Mouse (Mus musculus): Measurements from ENCODE around the gene Nln.

The Nln gene

GRCm38 (mm10) chr13:104109288-104109815 lies at the start of gene Nln, which contains the start of gene Sgtb:
TSS of gene Nln (minus strand) at chr13:104109614.
TSS of gene Sgtb (plus strand) at chr13:104109741.
- DNase-seq (ENCODE audit: extremely low read depth, low read depth, low spot score), result no peak

- no peak for DNase-seq (ENCODE audit: extremely low read depth, low read depth, low spot score)
Measured at GRCm38 (mm10) chr13:104155686-104156085, 46.3 kb upstream of the Nln start.

GRCm38 (mm10) chr13:104155106-104155505 lies 45.7 kb upstream of the Nln start:
- DNase-seq (ENCODE audit: extremely low read depth, low read depth, low spot score), result no peak

- DNase-seq (ENCODE audit: extremely low read depth, low read depth, low spot score), result no peak
Measured at GRCm38 (mm10) chr13:104154180-104154579, 44.8 kb upstream of the Nln start.

- DNase-seq (ENCODE audit: extremely low read depth, low read depth, low spot score), result peak; percentile 52
Measured at GRCm38 (mm10) chr13:104145646-104146045, 36.2 kb upstream of the Nln start.

- no peak for DNase-seq (ENCODE audit: extremely low read depth, low read depth, low spot score)
Measured at GRCm38 (mm10) chr13:104144871-104145270, 35.5 kb upstream of the Nln start.

- DNase-seq (ENCODE audit: extremely low read depth, low read depth, low spot score), result no peak
Measured at GRCm38 (mm10) chr13:104139369-104140209, 30.2 kb upstream of the Nln start.

GRCm38 (mm10) chr13:104134510-104135085 lies 25.2 kb upstream of the Nln start:
- no peak for DNase-seq (ENCODE audit: extremely low read depth, low read depth, low spot score)

- no peak for DNase-seq (ENCODE audit: extremely low read depth, low read depth, low spot score)
Measured at GRCm38 (mm10) chr13:104132561-104132960, 23.1 kb upstream of the Nln start.

GRCm38 (mm10) chr13:104123662-104124381 lies 14.4 kb upstream of the Nln start:
- no peak for DNase-seq (ENCODE audit: extremely low read depth, low read depth, low spot score)

- no peak for DNase-seq (ENCODE audit: extremely low read depth, low read depth, low spot score)
Measured at GRCm38 (mm10) chr13:104122078-104122840, 12.8 kb upstream of the Nln start.

GRCm38 (mm10) chr13:104114827-104115226 lies 5.4 kb upstream of the Nln start:
- no peak for DNase-seq (ENCODE audit: extremely low read depth, low read depth, low spot score)

- no peak for DNase-seq (ENCODE audit: extremely low read depth, low read depth, low spot score)
Measured at GRCm38 (mm10) chr13:104113782-104114181, 4.4 kb upstream of the Nln start.

GRCm38 (mm10) chr13:104112266-104112900 lies 3.0 kb upstream of the Nln start:
- DNase-seq (ENCODE audit: extremely low read depth, low read depth, low spot score), result no peak

GRCm38 (mm10) chr13:104110526-104110925 lies 1.1 kb upstream of the Nln start:
- DNase-seq (ENCODE audit: extremely low read depth, low read depth, low spot score), result no peak

GRCm38 (mm10) chr13:104109816-104110521 lies 555 bp upstream of the Nln start:
- no peak for DNase-seq (ENCODE audit: extremely low read depth, low read depth, low spot score)

- DNase-seq (ENCODE audit: extremely low read depth, low read depth, low spot score), result no peak
Measured at GRCm38 (mm10) chr13:104108651-104109287, 645 bp downstream of the Nln start.

- DNase-seq (ENCODE audit: extremely low read depth, low read depth, low spot score), result no peak
Measured at GRCm38 (mm10) chr13:104101606-104102235, 7.7 kb downstream of the Nln start.

- DNase-seq (ENCODE audit: extremely low read depth, low read depth, low spot score), result no peak
Measured at GRCm38 (mm10) chr13:104100416-104100815, 9.0 kb downstream of the Nln start.
